Mouse (Mus musculus) layer of hippocampus, postnatal 25 days (tissue): ENCODE results near the gene Comtd1. TPM values are rescaled to one million over a fixed set of nuclear protein-coding genes. Genes with fewer than 3 reads are reported as not detected.

Experiments
- DNase-seq, 2 experiments: peaks; one replicate each; pipeline ENCODE4 v3.0.0; 2022; ENCODE audit warnings: mixed read lengths in 2 of 2, low spot score in 1 of 2; ENCODE audit errors: extremely low spot score in 1 of 2
- total RNA-seq, 2 experiments: library from RNA; stranded (reverse); gene quantifications; 2 replicates each; pipeline ENCODE4 v1.2.3; 2021

Gene Comtd1
- total RNA-seq, 2 experiments from 2014 or later, result 24.7 to 33.0 TPM

DNA sequence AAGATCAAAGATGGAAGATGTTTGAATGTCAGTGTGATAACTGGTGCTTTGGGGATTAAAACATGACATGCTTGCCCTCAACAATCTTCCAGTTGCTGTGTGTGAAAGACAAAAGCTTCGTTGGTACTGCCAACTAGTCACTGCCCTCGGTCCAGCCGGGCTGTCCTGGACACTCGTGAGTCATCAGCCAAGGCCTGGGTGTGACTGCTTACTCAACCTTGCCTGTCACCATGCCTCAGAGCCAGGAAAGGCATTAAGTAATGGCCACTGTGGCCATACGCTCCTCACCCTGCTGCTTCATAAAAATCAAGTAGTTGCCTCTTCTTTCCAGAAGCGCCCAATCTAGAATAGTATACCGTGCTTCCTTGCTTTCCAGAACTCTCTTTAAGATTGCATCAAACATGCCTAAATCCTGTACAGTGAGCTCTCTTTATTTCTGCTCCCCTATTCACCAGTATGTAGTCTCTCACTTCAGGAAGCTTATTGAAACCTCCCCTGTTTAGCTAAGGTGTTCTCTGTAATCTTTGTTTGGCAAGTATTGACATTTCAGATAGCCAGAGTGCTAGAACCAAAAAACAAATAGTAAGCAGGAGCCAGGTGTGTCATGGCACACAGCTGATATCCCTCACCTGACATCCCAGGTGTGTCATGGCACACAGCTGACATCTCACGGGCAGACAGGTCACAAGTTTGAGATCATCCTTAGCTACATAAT is 40.4 kb downstream of the Comtd1 start:
- no peak for DNase-seq

- no peak for DNase-seq
Measured at GRCm38 (mm10) chr14:21806631-21807160, 42.1 kb downstream of the Comtd1 start.

- DNase-seq, result no peak
Measured at GRCm38 (mm10) chr14:21806203-21806602, 42.6 kb downstream of the Comtd1 start.

DNA sequence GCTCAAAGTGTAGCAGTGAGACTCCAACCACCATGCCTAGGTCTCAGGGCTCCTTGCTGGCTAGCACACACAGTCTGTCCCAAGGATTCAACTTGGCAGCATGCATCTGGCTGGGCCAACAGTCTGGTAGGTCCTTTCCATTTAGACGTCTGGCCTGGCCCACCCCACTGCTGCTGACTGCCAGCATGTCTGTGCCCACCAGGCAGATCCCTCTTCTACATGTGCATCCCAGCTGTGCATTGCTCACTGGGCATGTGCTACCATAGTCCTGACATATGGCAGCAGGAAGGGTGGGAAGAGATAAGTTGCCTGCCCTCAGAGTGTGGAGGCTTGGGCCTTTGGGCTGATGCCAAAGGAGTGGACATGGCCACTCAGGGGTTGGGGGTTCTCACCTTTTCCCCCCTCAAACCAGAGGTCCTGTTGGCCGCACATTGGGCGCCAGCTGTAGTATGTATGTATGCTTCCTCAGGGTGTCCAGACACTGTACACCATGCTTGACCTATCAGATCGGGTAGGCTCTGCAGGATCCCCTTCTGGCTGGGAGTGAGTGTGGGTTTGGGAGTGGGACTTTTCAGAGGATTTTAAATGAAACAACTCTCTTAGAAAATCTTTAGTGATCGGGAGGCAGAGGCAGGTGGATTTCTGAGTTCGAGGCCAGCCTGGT is 46.1 kb downstream of the Comtd1 start:
- DNase-seq, result no peak

DNA sequence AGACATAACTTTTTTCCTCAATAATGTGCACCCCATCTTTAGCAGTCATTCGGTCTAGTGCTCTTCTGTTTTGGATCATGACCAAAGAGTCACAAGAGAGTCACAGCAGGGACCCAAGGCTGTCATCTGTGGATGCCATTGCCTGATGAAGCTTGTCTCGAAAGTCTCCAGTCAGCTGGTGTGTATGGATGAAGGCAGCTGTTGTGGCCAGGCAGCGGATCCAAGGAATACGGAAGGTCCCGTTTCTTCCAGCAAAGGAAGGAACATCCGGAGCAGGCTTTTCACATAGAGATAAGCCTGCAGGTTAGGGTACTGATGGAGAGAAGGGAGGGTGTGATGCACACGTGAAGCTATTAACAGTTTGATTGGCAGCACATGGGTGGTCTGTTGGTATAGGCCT is 47.2 kb downstream of the Comtd1 start:
- DNase-seq, result no peak

DNA sequence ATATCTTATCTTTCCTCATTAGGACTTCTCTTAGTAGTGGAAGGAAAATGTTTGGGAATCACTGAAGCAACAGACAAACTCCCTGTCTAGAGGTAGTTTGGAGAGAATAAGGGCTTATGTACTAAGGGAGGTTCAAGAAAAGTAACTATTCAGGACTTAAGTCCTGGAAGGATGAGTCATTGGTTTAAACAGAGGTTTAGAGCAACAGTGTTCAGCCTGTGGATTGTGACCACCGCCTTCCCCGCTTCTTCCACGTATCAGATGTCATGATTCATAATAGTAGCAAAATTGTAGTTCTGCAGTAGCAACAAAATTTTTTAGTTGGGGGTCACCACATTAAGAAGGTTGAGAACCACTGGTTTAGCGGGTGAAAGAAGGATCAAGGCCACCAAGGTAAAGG is 48.1 kb downstream of the Comtd1 start:
- DNase-seq, result no peak

Other genes starting within 250 kb of the Comtd1 start
- gene Dupd1, start 134.4 kb downstream of the Comtd1 start, total RNA-seq, result 1 to 10 TPM in 1 of 2 experiments, under 1 TPM in 1; 0.39 to 1.2 TPM
- gene Samd8, start 98.4 kb downstream of the Comtd1 start, total RNA-seq, result 10 to 100 TPM; 77.5 to 83.4 TPM
- gene Dusp13, start 97.8 kb downstream of the Comtd1 start, total RNA-seq, result under 1 TPM in 1 of 2 experiments, not detected in 1; 0.92 TPM
- 100 to 1,000 TPM; 218 to 242 TPM for gene Vdac2, start 23.7 kb downstream of the Comtd1 start, total RNA-seq
- 1 to 10 TPM; 2.6 to 2.8 TPM for gene Zfp503, start 140.6 kb upstream of the Comtd1 start, total RNA-seq
- under 1 TPM in 1 of 2 experiments, not detected in 1; 0.27 TPM for gene Lrmda, start 170.7 kb upstream of the Comtd1 start, total RNA-seq